Mouse (Mus musculus) kidney, postnatal 10 days (tissue): ENCODE results near the gene Galnt7.
A peak's percentile ranks its signal among the peaks of the same experiment; 100 is the strongest.

Experiments used
- DNase-seq: peaks from one replicate; pipeline ENCODE4 v3.0.0; 2021; ENCODE audit warnings: mixed read lengths

Gene Galnt7

DNA sequence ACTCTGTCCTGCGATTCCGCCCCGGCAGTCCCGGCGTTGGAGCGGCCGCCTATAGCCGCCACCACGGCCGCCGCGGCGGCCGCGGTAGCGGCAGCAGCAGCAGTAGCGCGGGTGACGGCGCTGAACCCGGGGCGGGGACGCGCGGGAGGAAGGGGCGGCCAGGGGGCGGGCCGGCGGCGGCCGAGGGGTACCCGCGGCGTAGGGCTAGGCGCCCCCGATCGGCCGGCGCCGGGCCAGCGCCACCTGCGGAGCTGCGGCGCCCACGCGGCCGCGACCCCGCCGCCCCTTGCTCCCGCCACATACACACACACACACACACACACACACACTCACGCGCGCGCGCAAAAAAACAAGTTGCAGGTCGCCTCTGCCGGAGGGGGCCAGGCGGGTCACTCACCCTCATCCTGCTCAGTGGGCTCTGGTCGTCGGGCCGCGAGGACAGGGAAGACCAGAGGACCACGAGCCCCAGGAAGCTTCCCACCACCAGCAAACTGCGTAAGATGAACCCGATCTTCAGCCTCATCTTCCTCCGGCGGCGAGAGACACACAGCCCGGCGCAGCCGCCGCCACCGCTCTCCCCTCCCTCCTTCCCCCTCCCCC, at the start of gene Galnt7:
Gene Galnt7 (minus strand): TSS at position 577 of the 600 bp plus-strand sequence.
- DNase-seq: peak; percentile 86

DNA sequence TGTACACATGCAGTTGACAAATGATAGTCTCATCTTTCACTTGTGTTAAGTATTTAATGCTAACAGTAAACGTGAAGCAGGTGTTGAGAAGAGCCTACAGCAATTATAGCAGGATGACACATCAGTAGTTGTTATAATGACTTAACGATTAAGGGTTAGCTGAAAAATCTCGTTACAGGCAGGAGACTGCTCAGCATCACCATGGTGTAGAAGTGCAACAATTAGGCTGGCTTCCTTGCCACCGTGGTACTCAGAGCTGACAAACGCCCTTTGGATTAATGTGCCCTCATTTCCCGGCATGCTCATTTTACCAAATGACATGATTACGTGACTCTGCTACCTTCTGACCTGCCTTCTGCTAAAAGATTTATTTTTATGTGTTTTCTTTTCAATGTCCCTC, 35.8 kb upstream of the Galnt7 start:
- DNase-seq: no peak

DNA sequence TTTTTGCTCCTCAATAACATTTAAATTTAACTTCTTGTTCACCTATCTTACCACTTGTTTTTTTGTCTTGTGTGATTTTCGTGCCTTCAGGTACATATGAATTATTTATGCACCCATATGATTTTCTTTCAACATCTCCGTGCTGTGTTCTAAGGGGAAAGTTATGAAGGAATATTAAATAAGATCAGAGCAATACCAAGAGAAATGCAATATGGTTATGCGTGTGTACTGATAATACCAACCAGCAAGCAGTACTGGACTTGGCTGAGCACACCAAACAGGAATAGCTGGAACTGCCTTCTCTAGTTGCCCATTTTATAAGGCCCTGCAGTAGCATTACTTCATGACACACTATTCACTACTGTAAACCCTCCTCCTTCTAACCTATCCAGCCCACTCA, 33.0 kb upstream of the Galnt7 start:
- no peak for DNase-seq

DNA sequence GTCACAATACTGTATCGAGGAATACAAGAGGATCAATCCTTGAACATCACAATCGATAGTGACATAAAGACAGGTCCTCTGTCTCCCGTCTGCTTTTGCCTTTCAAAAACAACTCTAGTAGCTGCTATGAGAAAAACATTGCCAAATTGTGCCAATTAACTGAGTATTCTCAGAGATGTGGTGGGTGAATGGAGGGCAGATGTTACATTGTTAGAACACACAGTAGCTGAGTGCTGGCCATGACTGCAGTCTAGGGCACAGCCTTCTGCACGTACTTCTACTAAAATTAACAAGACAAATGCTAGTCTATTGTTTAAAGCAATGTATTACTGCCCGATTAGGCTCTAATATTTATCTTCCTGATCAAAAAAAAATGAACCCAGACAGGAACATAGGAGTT, 27.2 kb upstream of the Galnt7 start:
- DNase-seq: no peak

DNA sequence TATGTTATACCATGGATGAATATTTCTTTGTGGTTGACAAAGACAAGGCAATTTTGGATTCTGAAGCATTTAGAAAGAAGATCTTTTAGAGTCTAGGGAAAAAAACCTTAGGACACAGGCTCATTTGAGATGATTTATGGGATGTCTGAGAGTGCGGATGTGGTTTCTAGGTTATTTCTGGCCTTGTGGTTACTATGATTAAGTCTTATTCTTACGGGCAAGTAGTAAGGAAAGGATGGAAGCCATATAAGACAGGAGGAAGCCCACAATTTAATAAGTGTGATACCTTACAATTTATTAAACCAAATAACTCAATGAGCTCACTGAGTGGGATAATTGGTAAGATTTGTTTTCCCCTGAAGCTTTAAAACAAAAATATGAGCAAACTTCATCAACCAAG, 11.3 kb upstream of the Galnt7 start:
- no peak for DNase-seq

DNA sequence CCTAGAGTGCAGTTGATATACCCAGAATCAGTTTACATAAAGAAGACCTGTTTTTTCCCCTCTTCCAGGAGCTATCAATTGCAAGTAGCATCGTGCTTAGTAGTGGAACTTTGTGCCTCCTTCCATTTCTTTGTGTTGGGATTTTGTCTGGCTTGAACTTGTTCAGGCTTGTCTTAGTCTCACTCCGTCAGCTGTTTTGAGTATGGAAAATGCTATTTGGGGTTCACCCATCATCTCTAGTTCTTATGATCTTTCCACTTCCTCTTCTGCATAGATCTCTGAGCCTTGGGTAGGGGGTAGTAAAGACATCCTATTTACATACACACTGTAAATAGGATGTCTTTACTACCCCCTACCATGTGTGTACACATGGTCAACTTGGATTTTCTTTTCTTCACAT, 7.2 kb upstream of the Galnt7 start:
- no peak for DNase-seq

DNA sequence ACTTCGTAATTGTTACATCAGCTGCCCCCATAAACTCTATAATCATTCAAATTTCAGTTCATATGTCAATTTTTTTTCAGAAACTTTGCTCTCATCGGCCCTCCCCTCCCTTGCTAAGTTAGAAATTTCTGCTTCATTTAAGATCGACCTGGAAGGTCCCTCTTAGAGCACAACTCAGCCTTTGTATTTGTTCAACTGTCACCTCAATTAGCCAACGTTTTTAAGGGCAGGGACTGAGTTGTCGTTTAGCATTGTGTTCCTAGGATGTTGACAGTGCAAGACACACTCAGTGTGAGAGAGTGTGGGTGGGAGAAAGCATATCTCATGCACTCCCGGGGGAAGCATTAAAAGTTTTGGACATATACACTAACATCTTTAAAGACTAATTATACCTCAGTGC, 3.6 kb upstream of the Galnt7 start:
- no peak for DNase-seq

DNA sequence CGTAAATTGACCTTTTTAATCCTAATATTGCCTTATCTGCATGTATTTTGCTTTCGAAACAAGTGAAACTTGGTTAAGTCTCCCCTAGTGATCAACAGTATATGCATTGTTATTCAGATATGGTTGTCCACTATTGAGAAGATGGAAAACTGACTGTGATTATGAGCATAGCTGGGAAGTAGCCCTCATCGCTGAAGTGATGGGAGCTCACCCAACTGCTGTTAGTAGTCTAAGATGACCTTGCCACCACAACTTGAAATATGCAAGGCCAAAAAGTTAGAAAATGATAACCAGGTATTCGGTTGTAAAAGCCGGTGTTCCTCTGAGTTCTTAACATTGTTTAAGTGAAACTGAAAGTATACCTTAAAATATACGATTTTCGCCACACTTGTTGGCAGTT, 1.3 kb upstream of the Galnt7 start:
- no peak for DNase-seq

DNA sequence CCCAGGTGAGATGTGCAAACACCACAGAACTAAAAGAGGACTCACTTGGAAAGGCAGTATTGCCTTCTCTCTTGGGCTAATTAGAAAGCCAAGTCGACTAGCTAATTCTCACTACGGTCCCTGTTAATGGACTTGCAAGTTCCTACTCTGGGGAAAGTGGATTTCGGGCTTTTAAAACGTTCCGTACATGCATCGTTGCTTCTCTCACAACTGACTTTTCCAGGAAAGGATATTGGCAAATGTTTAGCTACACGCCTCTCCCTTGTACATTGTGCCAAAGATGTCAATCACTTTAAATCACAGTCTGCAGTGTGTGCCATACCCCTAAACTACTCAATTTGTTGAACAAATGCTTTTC, 915 bp upstream of the Galnt7 start:
- DNase-seq: no peak

DNA sequence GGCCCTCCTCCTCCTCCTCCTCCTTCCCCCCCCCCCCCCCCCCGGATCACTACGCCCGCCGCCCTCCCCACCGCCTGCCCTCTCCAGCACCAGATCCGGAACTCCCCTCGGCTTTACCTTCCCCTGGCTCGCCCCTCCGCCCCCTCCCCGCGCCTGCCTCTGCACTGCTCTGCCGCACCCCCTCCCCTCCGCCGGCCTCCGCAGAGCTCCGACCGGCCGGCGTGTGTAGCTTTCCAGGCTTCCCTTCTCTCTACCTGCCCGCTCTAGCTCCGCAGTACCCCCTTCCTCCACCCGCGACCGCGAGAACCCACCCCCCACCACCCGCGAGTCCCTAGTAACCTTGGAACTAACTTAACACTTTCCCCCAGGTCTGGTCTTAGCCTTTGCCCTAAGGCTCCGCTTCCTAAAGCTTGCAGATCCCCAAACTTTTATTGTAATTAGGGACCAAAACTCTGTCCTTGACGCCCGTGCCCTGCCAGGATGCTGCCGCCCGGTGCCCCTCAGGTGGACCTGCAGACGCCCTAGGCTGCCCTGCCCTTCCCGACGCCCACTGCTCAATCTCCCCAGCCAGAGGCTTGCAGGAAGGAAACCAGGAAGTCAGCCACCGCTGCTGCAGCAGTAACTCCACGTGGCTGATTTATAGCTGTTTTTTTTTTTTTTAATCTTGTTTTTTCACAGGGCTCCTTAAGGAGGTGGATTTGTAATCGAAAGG, 380 bp upstream of the Galnt7 start:
- DNase-seq: peak; percentile 70

DNA sequence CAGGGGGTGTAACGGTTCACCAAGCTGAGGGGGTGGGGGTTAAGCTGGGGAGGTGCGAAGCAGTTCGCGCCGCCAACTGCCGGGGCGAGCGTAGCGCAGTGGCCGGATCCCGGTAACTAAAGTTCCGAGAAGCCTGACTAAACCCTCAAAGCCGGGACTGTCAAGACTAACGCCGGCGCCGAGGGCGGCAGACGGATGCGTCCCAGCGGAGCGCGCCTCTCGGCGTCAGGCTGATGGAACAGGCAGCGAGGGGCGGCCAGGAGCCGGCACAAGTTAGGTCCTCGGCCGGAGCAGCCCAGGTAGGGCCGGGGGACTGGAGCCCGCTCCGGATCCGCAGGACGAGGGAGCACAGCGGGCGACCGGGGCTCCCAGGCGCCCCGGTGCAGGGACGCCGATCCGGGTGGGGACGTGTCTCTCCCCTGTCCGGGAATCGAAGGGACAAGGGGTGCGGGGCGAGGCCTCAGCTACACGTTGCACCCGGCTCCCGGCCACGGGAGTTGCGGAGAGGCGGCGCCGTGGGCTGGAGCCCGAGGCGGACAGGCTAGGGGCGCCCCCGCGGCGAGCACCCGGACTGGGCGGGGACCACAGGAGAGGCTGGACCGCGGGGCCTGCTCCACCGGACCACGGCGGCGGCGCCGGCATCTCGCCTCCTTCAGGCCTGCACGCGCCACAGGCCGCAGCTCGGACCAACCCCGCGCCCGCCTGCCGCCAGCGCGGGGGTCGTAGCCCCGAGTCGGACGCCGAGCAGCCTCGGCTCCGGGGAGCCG, 960 bp downstream of the Galnt7 start:
- DNase-seq: peak; percentile 87

DNA sequence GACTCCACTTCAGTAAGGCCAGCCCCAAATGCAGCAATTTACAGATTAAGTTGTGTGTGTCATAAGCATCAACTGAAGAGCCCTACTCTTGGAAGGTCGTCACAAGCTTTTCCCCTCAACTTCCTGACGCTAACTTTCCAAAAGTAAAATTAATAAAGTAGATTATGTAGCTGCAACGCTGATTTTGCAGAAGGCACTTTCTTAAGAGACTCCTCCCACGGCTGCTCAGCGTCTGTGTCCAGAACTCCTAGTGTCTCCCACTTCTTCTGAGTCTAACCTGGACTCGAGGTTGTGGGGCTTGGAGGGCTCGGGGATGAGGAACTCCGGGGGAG, 1.5 kb downstream of the Galnt7 start:
- no peak for DNase-seq

DNA sequence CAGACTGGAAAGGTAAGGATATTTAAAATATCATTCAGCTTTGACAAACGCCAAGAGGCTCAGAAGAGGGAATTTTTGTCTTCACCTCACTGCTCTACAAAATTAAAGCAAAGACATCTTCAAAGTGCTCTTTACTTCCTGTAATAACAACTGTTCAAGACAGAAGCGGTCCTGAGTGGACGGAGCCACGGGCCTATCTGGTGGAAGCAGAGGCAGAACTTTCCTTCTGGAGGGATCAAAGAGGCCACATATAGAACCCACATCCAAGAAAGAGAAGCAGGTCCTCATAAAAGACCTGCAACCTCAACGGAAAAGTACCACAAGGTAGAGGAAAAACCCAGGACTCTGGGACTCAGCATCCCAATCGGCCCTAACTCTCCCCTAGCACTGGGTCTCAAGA, 2.6 kb downstream of the Galnt7 start:
- no peak for DNase-seq

DNA sequence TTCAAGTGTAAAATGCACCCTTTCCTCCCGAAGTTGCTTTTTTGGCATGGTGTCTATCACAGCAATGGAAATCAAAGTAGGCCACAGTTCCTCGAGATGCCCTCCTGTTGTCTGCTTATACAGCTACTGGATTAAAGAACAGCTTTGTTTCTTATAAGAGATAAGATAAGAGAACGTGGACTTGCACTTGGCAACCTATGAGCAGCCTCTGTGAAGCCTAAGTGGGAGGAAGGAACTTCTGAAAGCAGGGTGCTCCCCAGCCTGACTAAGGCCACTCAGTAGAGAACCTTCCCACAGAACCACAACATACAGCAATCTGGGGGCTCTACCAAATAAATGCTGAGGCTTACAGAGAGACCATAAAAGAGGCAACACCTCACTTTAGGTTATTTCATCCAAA, 5.3 kb downstream of the Galnt7 start:
- DNase-seq: no peak

DNA sequence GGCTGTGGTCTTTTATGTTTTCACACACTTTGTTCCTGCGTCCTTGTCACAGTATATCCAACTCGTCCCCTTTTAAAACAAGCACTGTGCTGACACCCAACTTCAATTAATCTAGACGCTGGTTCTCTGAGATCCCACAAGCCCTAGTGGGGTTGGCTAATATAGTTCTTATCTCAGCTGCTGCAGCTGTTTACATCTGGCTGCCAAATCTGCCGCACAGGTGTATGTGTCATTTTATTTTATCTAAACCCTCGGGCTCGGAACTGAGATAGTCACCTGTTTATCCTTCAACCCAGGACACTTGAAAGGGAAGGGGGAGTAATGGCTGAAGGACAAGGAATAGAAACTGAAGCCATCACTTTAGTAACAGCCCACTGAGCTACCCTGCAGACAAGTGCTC, 8.6 kb downstream of the Galnt7 start:
- no peak for DNase-seq

DNA sequence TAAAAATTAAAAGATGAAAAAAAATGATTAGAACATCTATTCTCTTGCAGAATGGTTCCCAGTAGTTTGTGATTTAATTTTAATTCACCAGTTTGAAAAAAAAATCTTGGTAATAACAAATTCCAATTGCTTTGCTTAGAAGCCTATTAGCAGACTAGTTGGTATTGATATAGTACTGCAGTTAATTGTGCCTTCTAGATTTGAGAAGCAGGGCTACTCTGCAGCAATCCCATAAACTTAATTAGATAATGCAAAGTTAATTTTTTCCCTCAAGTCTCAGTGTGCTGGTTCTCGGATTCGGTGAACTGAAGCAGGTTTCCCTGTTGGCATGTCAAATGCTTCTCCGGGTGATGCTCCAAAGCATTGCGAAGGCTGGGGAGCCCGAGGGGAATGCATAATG, 10.1 kb downstream of the Galnt7 start:
- DNase-seq: no peak

DNA sequence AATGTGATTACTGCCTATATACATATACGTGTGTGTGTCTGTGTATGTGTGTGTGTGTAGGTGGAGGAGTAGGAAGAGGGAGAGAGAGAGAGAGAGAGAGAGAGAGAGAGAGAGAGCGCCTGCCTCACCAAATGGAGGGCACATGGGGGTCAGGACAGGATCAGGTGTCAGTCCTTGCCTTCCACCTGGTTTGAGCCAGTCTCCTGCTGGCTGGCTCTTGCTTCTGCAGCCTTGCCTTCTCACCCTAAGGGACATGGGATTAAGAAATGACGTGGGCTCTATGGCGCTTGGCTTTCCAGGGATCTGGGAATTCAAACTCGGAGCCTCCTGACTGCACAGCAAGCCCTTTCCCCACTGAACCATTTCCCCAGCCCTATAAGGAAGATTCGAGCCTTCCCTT, 13.9 kb downstream of the Galnt7 start:
- no peak for DNase-seq

DNA sequence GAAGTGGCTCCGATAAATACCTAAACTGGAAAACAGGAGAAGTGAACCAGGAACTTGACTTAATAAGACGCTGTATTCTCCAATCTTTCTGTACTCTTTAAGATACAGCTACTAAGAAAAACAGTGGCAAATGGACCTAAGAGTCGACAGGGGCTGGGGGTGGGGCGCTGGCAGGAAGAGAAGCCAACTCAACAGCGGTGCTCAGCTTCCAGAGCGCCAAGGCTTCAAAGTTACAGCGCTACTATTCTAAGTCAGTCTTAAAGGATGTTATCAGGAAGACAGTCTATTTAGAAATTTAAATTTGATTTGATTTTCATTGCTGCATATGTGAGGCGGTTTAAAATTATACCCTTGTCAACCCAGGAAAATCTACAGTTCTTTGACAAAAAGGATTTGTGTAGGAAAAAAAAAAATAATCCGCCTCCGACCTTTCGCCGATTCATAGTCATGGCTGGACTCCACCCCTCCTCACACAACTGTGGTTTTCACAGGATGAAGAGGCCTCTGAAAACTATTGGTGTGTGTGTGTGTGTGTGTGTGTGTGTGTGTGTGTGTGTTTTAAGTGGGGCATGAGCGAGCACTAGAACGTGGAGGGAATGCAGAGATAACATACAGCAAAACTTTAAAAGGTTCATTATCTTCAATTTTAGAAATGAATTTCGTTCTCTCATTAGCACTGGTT, 15.1 kb downstream of the Galnt7 start:
- no peak for DNase-seq

DNA sequence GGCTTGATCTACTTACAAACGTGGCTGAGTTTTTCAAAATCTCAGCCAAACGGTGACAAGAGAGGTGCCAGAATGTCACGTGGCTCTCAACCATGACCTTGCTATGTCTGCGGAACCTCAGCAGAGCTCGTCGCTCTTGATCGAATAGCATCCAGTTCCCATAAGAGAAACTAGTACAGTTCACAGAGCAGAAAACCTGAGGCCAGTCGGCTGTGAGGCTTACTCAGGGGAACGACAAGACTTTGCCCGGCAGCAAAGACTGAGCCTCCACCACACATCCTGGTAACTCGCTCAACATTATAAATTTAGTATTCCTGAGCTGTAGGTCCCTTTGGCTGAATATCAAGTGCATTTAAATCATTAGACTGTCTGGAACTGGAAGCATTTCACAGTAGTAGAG, 16.1 kb downstream of the Galnt7 start:
- peak; percentile 16 for DNase-seq

DNA sequence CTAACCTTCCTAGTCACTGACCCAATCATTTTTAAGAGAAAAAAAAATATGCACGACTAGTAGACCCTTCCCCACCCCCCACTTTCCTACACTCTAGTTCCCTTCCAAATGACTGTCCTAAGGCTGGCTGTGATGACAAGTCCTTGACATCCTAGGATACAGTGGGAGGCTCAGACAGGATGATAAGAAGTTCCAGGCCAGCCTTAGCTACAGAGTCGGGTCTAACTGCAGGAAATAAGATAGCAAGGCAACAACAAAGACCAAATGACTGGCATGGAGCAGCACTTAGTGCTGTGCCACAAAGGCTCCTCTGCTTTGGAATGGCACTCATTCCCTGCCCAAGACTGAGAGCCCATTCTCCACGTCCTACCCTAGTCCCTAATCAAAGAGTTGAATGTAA, 16.6 kb downstream of the Galnt7 start:
- DNase-seq: no peak

DNA sequence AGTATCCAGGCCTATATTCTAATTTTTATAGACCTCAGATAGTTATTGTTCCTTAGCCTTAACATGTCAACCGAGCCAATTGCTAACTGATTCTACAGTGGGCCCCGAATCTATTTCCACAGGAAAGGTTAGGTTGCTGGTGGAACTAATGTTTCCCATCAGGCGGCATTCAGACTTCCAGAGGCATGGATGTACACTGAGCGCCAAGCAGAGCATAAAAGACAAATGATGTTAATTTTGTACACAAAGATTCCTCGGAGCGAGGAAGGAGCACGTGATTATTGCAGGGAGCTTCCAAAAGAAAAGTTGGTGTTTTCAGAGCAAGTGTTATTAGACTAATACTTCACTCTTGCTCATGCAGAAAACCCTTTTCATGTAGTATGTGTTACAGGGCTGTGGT, 21.1 kb downstream of the Galnt7 start:
- no peak for DNase-seq

DNA sequence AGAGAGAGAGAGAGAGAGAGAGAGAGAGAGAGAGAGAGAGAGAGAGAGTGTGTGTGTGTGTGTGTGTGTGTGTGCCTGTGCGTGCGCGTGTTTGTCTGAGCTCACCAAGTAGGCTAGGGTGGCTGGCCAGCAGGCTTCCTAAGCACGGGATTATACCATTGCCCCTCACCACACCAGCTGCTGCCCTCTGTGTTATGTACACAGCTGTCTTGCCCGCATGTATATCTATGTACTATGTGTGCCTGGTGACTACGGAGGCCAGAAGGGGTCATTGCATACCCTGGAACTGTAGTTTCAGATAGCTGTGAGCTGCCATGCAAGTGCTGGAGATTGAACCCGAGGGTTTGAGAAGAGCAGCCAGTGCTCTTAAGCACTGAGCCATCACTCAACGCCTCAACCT, 22.7 kb downstream of the Galnt7 start:
- no peak for DNase-seq

DNA sequence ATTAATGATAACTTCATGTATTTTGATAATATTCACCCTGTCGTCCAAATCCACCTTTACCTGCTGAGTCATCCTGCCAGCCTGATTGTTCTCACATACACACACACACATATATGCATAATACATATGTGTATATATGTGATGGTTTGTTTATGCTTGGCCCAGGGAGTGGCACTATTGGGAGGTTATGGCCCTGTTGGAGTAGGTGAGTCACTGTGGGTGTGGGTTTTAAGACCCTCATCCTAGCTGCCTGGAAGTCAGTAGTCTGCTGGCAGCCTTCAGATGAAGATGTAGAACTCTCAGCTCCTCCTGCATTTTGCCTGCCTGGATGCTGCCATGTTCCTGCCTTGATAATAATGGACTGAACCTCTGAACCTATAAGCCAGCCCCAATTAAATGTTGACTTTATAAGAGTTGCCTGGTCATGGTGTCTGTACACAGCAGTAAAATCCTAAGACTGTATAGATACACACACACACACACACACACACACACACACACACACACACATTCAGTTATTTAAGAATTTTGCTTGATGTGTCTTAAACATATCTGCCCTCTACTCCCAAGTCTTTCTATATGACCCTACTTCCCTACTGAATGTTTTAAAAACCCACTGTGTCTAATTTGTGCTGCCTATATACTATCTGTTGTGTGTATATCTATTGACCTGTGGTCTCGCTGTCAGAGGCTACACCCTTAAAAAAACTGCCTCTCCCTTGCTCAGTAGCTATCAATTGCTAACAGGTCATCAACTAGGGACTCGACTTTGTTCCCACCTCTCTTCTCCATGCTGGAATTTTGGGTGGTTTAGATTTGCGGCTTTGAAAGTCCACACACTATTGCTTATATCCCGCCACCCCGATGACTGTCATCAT, 23.8 kb downstream of the Galnt7 start:
- DNase-seq: no peak
